Mouse (Mus musculus) layer of hippocampus, adult 2 months (tissue): Measurements from ENCODE around the gene Fam163b. TPM values are rescaled to one million over a fixed set of nuclear protein-coding genes. Genes with fewer than 3 reads are reported as not detected.

Experiments
- DNase-seq, 2 experiments: peaks; one replicate each; pipeline ENCODE4 v3.0.0; 2022; ENCODE audit warnings: low spot score in 2 of 2
- H3K27ac ChIP-seq: fragments of 200-600 bp; 2 replicates; pipeline ENCODE4 v1.8.1; 2022
- H3K4me3 ChIP-seq: fragments of 200-600 bp; 2 replicates; pipeline ENCODE4 v1.8.1; 2022; ENCODE audit warnings: mild to moderate bottlenecking
- CTCF ChIP-seq: fragments of 200-600 bp; conservative IDR thresholded peaks from 2 replicates; pipeline ENCODE4 v1.8.1; 2022; ENCODE audit warnings: antibody characterized with exemption, mild to moderate bottlenecking, moderate library complexity
- total RNA-seq, 2 experiments: library from RNA; stranded (reverse); gene quantifications; 2 replicates each; pipeline ENCODE4 v1.2.3; 2021

The Fam163b gene
- total RNA-seq, 2 experiments from 2014 or later: 132 to 144 TPM

- no peak for DNase-seq
- Histone ChIP-seq H3K4me3 (no peak overlapping the region), H3K27ac (no peak overlapping the region)
- TF ChIP-seq CTCF: peak; percentile 58
These were observed 64.5 kb downstream of the Fam163b start for GRCm38 (mm10) chr2:27077655-27078244.

- H3K27ac ChIP-seq: no peak overlapping the region
- TF ChIP-seq CTCF: peak; percentile 80
- no peak overlapping the region for H3K4me3 ChIP-seq
- no peak for DNase-seq
These were observed 66.8 kb downstream of the Fam163b start for GRCm38 (mm10) chr2:27075485-27075884.

- no peak for TF ChIP-seq CTCF
These were observed 67.5 kb downstream of the Fam163b start for GRCm38 (mm10) chr2:27074804-27075203.

GRCm38 (mm10) chr2:27073407-27073806 lies 68.9 kb downstream of the Fam163b start:
- no peak for TF ChIP-seq CTCF
- Histone ChIP-seq H3K4me3 (no peak overlapping the region), H3K27ac (no peak overlapping the region)
- no peak for DNase-seq

More at GRCm38 (mm10) chr2:27074804-27075203, 67.5 kb downstream of the Fam163b start:
- Histone ChIP-seq H3K27ac (no peak overlapping the region), H3K4me3 (no peak overlapping the region)
- no peak for DNase-seq

GRCm38 (mm10) chr2:27071978-27072377 lies 70.3 kb downstream of the Fam163b start, which contains the start of gene Mymk:
Mymk (minus strand) TSS chr2:27072179.
- DNase-seq: no peak
- no peak for TF ChIP-seq CTCF
- peak within 1 kb of the TSS; percentile 71 for H3K27ac ChIP-seq
- no peak within 1 kb of the TSS for H3K4me3 ChIP-seq

- Histone ChIP-seq H3K27ac (peak overlapping the region; percentile 71), H3K4me3 (no peak overlapping the region)
- TF ChIP-seq CTCF: no peak
- peak; percentile 81 to 91 for DNase-seq
These were observed 71.2 kb downstream of the Fam163b start for GRCm38 (mm10) chr2:27071137-27071536.

GRCm38 (mm10) chr2:27070247-27070813 lies 72.0 kb downstream of the Fam163b start:
- Histone ChIP-seq H3K27ac (peak overlapping the region; percentile 71), H3K4me3 (no peak overlapping the region)
- no peak for TF ChIP-seq CTCF
- no peak for DNase-seq

- Histone ChIP-seq H3K4me3 (no peak overlapping the region), H3K27ac (peak overlapping the region; percentile 71; the same call in 1 of the 2 replicates)
- TF ChIP-seq CTCF: no peak; the same call in 1 of the 2 replicates
- no peak for DNase-seq
These were observed 72.6 kb downstream of the Fam163b start for GRCm38 (mm10) chr2:27069646-27070045.

GRCm38 (mm10) chr2:27067996-27068395 lies 74.3 kb downstream of the Fam163b start:
- Histone ChIP-seq H3K4me3 (no peak overlapping the region), H3K27ac (peak overlapping the region; percentile 44; the same call in 1 of the 2 replicates)
- TF ChIP-seq CTCF: 0 out of 2 replicates have a peak, but pooled peaks have one; percentile 4
- DNase-seq: no peak

GRCm38 (mm10) chr2:27067124-27067523 lies 75.2 kb downstream of the Fam163b start:
- no peak overlapping the region for H3K4me3 ChIP-seq
- no peak for TF ChIP-seq CTCF
- DNase-seq: no peak
- no peak overlapping the region for H3K27ac ChIP-seq

Other genes with a start within 250 kb of the Fam163b start
- 10 to 100 TPM; 24.3 to 27.6 TPM for gene Surf6, start 239.6 kb downstream of the Fam163b start, total RNA-seq
- 10 to 100 TPM; 44.6 to 46.5 TPM for gene Med22, start 231.8 kb downstream of the Fam163b start, total RNA-seq
- gene Rpl7a, start 231.7 kb downstream of the Fam163b start, total RNA-seq: 100 to 1,000 TPM; 245 to 261 TPM
- gene Surf2, start 226.1 kb downstream of the Fam163b start, total RNA-seq: 10 to 100 TPM; 35.9 to 36.9 TPM
- 100 to 1,000 TPM in 1 of 2 experiments, 10 to 100 TPM in 1; 96.7 to 101 TPM for gene Surf1, start 226.0 kb downstream of the Fam163b start, total RNA-seq
- gene Surf4, start 208.6 kb downstream of the Fam163b start, total RNA-seq: 10 to 100 TPM; 51.9 to 55.2 TPM
- gene Stkld1, start 208.4 kb downstream of the Fam163b start, total RNA-seq: under 1 TPM in 1 of 2 experiments, not detected in 1; 0.27 TPM
- 10 to 100 TPM; 57.4 to 62.2 TPM for gene Rexo4, start 178.1 kb downstream of the Fam163b start, total RNA-seq
- gene Adamts13, start 169.1 kb downstream of the Fam163b start, total RNA-seq: 1 to 10 TPM in 1 of 2 experiments, under 1 TPM in 1; 0.90 to 1.1 TPM
- gene Cacfd1, start 132.6 kb downstream of the Fam163b start, total RNA-seq: 10 to 100 TPM; 45.0 to 47.0 TPM
- gene Slc2a6, start 114.5 kb downstream of the Fam163b start, total RNA-seq: 10 to 100 TPM; 38.4 to 42.3 TPM
- gene Mymk, start 70.3 kb downstream of the Fam163b start, total RNA-seq: under 1 TPM; 0.51 to 0.71 TPM
- 10 to 100 TPM; 12.8 to 18.1 TPM for gene Adamtsl2, start 63.1 kb downstream of the Fam163b start, total RNA-seq
- gene Dbh, start 22.7 kb upstream of the Fam163b start, total RNA-seq: 1 to 10 TPM in 1 of 2 experiments, under 1 TPM in 1; 0.46 to 1.4 TPM
- gene Sardh, start 105.8 kb upstream of the Fam163b start, total RNA-seq: 1 to 10 TPM; 5.3 to 6.3 TPM